Mouse (Mus musculus): Measurements from ENCODE around the gene Pcsk6.

DNA sequence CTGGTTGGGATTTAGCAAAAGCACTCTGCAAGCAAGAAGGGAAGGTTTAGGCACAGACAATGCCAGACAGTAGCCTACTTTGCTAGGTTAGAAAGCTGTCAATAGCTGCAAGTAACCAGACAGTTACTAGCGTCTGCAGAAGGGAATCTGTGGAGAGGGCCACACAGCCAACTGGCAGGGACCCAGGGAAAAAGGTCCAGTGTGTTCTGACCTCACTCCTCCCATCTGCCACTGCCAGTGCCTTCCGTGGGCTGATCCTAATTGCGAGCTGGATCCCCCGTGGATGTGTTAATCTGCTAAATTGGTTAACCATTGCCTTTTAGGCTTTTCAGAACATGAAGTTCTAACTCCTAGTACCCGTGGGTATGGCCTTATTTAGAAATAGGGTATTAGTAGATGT lies 232.6 kb downstream of the Pcsk6 start:
- TF ChIP-seq CTCF (IDR thresholded peaks at IDR 0.05 in 2 of 3, conservative IDR thresholded peaks at IDR 0.05 in 1 of 3; ENCODE audit: control insufficient read depth in 1 of 3, insufficient read depth in 1 of 3, low read depth in 2 of 3, low read length in 3 of 3, poor library complexity in 1 of 3, severe bottlenecking in 1 of 3) (no peak), TBP (IDR thresholded peaks at IDR 0.05; ENCODE audit: low read depth, low read length) (no peak)
